Mouse (Mus musculus) intestine, embryonic 15.5 days (tissue): ENCODE results near the gene 6430531B16Rik. TPM values are rescaled to one million over a fixed set of nuclear protein-coding genes. Genes with fewer than 3 reads are reported as not detected.

Source experiments
- ATAC-seq: fragments of 200-750 bp; cut with Nextera tagmentation; 2 replicates; pipeline ENCODE4 v1.8.0; 2017; ENCODE audit warnings: moderate TSS enrichment, moderate library complexity
- H3K27ac ChIP-seq: fragments of 300-500 bp; sonication (generic); 2 replicates; pipeline ENCODE4 v1.5.1; 2015; ENCODE audit warnings: mild to moderate bottlenecking, inconsistent platforms
- H3K27me3 ChIP-seq: fragments of 300-500 bp; sonication (generic); replicated peaks from 2 replicates; pipeline ENCODE4 v1.6.1; 2015; ENCODE audit warnings: inconsistent platforms
- H3K36me3 ChIP-seq: fragments of 300-500 bp; sonication (generic); 2 replicates; pipeline ENCODE4 v1.6.1; 2015; ENCODE audit warnings: inconsistent platforms
- H3K4me1 ChIP-seq: fragments of 300-500 bp; sonication (generic); replicated peaks from 2 replicates; pipeline ENCODE4 v1.6.1; 2015; ENCODE audit warnings: inconsistent platforms
- H3K4me2 ChIP-seq: fragments of 300-500 bp; sonication (generic); replicated peaks from 2 replicates; pipeline ENCODE4 v1.6.1; 2015; ENCODE audit warnings: mild to moderate bottlenecking, inconsistent platforms
- H3K4me3 ChIP-seq: fragments of 300-500 bp; sonication (generic); replicated peaks from 2 replicates; pipeline ENCODE4 v1.5.1; 2015; ENCODE audit warnings: inconsistent platforms
- H3K9ac ChIP-seq: fragments of 300-500 bp; sonication (generic); 2 replicates; pipeline ENCODE4 v1.6.1; 2015; ENCODE audit warnings: inconsistent platforms
- H3K9me3 ChIP-seq: fragments of 300-500 bp; sonication (generic); 2 replicates; pipeline ENCODE4 v1.6.1; 2016; ENCODE audit warnings: inconsistent platforms
- WGBS: fragments of 180-500 bp; shearing (Covaris S2); methylation state at CpG from one replicate; pipeline ENCODE4 v1.1.7; 2015; 5-methylcytosine and 5-hydroxymethylcytosine counted together
- polyA plus RNA-seq: library from polyadenylated mRNA; unstranded; fragments of >200 nt; fragmentation: Nextera tagmentation; extraction: Ambion mirVana; gene quantifications from 2 replicates; pipeline ENCODE4 v1.2.1, GENCODE M21; 2015

6430531B16Rik gene
- polyA plus RNA-seq, result 0.15 and 0.24 TPM in 2 replicates

DNA sequence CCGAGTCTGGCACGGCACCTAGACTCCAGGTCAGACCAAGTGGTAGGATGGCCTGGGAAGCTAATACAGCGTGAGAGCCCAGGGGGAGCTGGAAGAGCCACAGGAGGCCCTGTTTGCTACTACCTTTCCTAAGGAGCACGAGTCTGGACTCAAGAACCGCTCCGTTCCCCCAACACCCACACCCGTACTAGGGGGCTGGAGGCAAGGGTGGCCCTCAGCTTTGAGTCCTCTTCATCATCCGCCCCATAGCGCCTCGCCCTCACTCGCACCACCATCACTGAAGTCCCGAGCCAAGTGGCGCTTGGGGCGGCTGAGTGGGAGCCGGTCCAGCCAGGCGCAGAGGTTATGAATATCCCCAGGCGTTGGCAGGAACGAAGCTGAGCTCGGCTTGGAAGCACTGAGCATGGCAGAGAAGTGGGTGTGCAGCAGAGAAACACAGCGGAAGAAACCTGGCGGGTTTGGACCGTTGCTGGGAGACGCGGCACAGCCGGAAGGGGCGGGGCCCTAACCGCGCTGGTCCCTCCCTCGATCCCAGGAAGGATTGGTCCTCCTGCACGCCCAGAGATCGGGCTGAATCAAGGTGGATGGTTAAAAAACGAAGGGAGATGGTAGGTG, at the start of gene 6430531B16Rik:
6430531B16Rik (minus strand) TSS at position 478 of the 615 bp plus-strand sequence.
- H3K27ac ChIP-seq, result no peak within 1 kb of the TSS
- no peaks in the 10 kb centered on the region for H3K27me3 ChIP-seq
- H3K9me3 ChIP-seq, result no peaks in the 10 kb centered on the region
- no peaks in the 10 kb centered on the region for H3K36me3 ChIP-seq
- H3K4me1 ChIP-seq, result peaks cover 8% of the 10 kb centered on the region
- peak within 1 kb of the TSS; percentile 56 for H3K4me3 ChIP-seq
- H3K4me2 ChIP-seq, result peak within 1 kb of the TSS; percentile 93
- H3K9ac ChIP-seq, result peak within 1 kb of the TSS; percentile 36; the same call in 1 of the 2 replicates
- WGBS, result 5% methylated on average over 32 of the region's 32 CpGs
- ATAC-seq, result peak; percentile 95

DNA sequence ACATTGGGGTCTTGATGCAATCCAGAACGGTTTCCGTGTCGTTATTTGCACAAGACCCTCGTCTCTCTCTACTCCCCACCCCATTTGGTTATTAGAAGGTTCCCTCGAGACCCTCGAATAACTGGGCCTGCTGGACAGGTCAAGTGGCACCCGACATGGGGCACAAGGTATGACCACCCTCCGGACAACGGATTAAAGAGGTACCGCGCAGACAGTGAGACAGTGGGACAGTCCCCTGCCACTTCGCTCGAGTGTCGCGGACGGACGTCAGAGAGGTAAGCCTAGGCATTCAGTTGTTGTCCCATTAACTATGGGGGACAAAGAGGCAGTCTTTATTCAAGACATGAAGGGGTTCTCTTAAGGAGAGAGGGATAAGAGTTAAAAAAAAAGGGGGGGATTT, 32.8 kb upstream of the 6430531B16Rik start:
- Histone ChIP-seq H3K9me3 (no peaks in the 10 kb centered on the region), H3K4me3 (no peak overlapping the region), H3K27ac (no peak overlapping the region), H3K9ac (no peak overlapping the region), H3K27me3 (no peaks in the 10 kb centered on the region), H3K36me3 (peaks cover 5% of the 10 kb centered on the region; the same call in 1 of the 2 replicates), H3K4me2 (no peak overlapping the region), H3K4me1 (no peaks in the 10 kb centered on the region)
- WGBS, result 98% methylated on average over 17 of the region's 17 CpGs
- ATAC-seq, result no peak

DNA sequence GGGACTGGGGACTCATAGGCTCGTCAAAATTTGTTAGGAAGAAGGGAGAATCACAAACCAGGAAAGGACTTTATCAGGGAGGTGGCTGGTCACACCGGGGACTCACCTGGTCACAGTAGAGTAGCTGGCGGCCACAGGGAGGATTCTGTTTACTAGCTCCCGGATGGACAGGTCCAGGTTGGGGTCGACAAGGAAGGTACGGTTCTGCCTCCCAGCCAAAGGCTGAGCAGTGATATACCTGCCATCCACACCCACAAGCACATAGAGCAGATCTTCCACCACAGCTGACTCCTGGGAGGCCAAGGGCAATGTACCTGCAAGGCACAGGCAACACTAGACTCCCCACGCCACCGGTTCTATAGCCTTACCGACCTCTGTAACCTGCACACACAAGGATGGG, 29.2 kb upstream of the 6430531B16Rik start:
- Histone ChIP-seq H3K4me3 (no peak overlapping the region), H3K9me3 (no peaks in the 10 kb centered on the region), H3K36me3 (peaks cover 25% of the 10 kb centered on the region), H3K27ac (no peak overlapping the region), H3K4me1 (no peaks in the 10 kb centered on the region), H3K4me2 (no peak overlapping the region), H3K9ac (no peak overlapping the region), H3K27me3 (no peaks in the 10 kb centered on the region)
- WGBS, result 92% methylated on average over 9 of the region's 9 CpGs
- no peak for ATAC-seq

DNA sequence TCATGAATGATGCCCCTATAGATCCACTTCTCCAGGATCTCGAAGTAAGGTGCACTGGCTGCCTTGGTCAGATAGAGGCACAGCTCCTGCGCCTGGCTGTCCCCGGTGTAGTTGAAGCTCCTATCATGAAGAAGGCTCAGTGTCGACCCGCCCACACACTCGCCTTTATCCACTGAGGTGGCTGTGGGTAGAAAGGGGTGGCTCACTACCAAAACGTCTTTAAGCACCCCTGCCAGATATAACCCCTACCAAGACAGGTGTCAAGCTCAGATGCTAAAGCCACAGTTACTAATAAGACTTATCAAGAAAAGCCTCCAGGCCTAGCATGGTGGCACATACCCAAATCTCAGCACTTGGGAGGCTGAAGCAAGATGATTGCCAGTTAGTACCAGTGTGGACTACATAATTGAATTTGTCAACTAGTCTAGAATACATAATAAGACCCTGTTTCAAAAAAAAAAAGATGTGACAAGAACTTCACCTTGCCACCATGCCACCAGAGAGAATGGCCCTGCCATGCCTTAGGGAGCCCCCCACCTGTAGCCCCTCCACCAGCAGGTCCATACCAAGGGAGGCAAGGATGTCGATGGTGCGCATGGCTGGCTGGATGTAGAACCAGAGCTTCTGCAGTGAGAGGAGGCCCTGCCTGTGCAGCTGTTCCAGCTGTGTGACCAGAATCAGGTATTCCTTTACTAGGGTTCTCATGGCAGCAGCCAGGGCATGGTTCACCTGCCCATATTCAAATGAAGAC, 28.5 kb upstream of the 6430531B16Rik start:
- ATAC-seq, result no peak
- Histone ChIP-seq H3K4me1 (no peaks in the 10 kb centered on the region), H3K36me3 (peaks cover 28% of the 10 kb centered on the region), H3K27me3 (no peaks in the 10 kb centered on the region), H3K4me2 (no peak overlapping the region), H3K4me3 (no peak overlapping the region), H3K27ac (no peak overlapping the region), H3K9me3 (no peaks in the 10 kb centered on the region), H3K9ac (no peak overlapping the region)
- WGBS, result 93% methylated on average over 9 of the region's 9 CpGs

DNA sequence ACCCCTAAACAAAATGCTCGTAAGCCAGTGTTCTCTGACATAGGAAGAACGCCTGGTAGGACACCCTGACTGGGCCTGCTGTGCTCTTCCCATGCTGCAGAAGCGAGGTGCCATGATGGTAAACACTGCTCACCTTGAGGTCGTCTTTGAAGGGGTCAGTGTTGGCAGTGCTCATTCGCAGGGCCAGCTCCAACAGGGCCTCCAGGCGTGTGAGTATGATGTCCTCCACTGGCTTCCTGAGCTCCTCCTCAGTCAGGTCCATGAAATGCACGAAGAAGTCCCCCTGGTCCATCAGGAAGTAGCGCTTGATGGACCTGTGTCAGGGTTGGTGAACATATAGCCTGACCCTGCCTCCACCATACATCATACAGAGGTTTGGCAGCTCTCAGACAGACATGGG, 26.1 kb upstream of the 6430531B16Rik start:
- Histone ChIP-seq H3K36me3 (peaks cover 37% of the 10 kb centered on the region), H3K27me3 (no peaks in the 10 kb centered on the region), H3K4me1 (no peaks in the 10 kb centered on the region), H3K27ac (no peak overlapping the region), H3K9me3 (no peaks in the 10 kb centered on the region), H3K4me2 (no peak overlapping the region), H3K4me3 (no peak overlapping the region), H3K9ac (no peak overlapping the region)
- WGBS, result 86% methylated on average over 8 of the region's 8 CpGs
- no peak for ATAC-seq

DNA sequence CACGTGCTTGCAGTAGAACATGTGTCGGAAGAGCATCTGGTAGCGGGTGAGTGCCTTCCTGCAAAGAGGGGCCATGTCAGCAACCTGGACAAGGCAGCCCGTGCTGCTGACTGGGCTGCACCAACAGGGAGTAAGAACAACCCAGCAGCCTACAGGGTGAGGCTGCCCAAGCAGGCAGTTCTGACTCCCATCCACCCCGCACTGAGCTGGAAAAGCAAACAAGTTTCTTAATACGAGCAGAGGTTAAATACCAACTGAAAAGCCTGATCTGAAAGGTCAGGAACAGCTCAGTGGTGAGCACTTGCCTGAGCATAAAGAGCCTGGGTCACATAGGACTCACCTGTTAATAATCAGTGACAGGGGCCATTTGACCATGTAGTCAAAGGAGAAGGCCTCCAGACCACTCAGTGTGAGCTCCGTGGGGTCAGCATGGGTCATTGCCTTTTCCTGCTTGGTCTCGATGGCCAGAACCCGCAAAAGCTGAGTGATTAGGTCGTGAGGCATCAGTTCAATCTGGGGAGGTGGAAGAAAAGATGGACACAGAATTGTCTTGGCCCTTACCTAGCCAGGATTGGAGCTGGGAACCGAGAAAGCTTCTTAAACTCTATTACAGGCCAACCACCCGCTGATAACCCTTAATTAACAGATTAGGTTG, 22.7 kb upstream of the 6430531B16Rik start:
- Histone ChIP-seq H3K9me3 (no peaks in the 10 kb centered on the region), H3K9ac (no peak overlapping the region), H3K4me2 (no peak overlapping the region), H3K4me1 (no peaks in the 10 kb centered on the region), H3K27ac (no peak overlapping the region), H3K27me3 (no peaks in the 10 kb centered on the region), H3K4me3 (no peak overlapping the region), H3K36me3 (peaks cover 42% of the 10 kb centered on the region)
- ATAC-seq, result no peak
- WGBS, result 86% methylated on average over 12 of the region's 12 CpGs

DNA sequence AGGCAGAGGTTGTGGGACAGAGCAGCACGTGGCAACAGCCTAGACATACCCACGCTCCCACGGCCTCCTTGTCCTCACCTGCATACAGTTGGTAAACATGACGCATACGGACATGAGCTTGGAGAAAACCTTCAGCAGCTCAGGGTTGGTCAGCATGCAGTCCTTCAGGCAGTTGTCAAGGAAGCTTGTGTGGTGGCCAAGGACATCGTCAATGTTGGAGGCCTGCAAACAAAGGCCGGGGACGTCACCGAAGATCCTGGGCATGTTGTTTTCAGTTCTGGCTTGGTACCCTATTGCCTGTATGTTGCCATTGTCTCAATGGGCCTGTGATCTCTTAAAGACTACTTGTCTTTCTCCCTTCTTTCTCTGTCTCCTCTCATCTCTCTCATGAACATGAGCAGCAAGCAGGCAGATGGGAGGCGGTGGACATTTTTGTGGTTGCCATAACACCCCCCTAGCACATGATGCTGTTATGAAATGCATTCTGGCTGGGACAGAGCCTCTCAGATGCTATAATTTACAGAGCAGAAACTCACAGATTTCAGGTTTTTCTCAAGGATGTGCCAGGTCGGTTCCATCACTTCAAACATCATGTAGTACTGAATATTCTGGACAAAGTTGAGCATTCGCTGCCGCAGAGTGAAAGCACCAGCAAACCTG, 20.3 kb upstream of the 6430531B16Rik start:
- no peak overlapping the region for H3K4me2 ChIP-seq
- no peak for ATAC-seq
- no peak overlapping the region for H3K9ac ChIP-seq
- WGBS, result 92% methylated on average over 13 of the region's 13 CpGs
- no peak overlapping the region for H3K27ac ChIP-seq
- no peak overlapping the region for H3K4me3 ChIP-seq
- H3K9me3 ChIP-seq, result no peaks in the 10 kb centered on the region
- peaks cover 27% of the 10 kb centered on the region for H3K36me3 ChIP-seq
- no peaks in the 10 kb centered on the region for H3K4me1 ChIP-seq
- no peaks in the 10 kb centered on the region for H3K27me3 ChIP-seq

DNA sequence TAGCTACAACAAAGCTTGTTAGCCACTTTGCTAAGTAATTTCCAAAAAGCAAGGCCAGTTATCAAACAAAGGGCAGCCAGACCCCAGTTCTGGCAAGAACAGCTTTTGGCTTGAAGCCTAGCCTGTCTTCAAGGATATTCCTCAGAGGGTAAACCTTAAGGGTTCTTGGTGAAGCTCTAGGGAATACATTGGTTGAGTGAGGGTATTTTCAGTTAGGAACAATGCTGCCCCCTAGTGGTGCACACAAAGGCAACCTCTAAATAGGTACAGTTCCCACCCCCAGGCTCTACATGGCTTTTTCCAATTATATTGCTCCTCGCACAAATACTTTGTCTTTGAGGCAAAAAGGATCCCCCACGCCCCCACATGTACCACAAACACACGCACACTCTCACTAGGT, 16.1 kb upstream of the 6430531B16Rik start:
- Histone ChIP-seq H3K27ac (no peak overlapping the region), H3K36me3 (peaks cover 11% of the 10 kb centered on the region), H3K4me2 (no peak overlapping the region), H3K9ac (no peak overlapping the region), H3K4me1 (no peaks in the 10 kb centered on the region), H3K9me3 (no peaks in the 10 kb centered on the region), H3K4me3 (no peak overlapping the region), H3K27me3 (no peaks in the 10 kb centered on the region)
- WGBS, result 47% methylated on average over 3 of the region's 3 CpGs
- no peak for ATAC-seq

DNA sequence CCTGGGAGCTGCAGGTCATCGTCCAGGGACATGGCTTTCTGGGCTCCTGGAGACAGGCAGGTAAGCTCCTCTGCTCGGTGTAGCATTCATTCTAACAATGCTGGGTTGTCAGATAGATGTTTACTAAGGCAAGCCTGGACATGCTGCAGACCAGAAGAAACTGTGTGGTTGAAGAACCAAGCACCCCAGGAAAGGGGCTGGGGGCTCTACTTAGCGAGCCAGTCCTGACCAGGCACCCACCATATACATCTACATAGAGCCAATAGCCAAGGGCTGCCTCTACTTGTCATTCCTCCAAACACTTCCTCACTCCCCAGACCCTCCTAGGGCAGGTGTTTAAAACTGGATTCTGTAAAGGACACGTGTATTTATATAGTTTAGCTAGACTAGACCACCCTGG, 15.6 kb upstream of the 6430531B16Rik start:
- Histone ChIP-seq H3K4me3 (no peak overlapping the region), H3K4me2 (no peak overlapping the region), H3K9ac (no peak overlapping the region), H3K36me3 (peaks cover 11% of the 10 kb centered on the region), H3K27me3 (no peaks in the 10 kb centered on the region), H3K27ac (no peak overlapping the region), H3K9me3 (no peaks in the 10 kb centered on the region), H3K4me1 (no peaks in the 10 kb centered on the region)
- whole genome bisulfite sequencing, result 76% methylated on average over 4 of the region's 4 CpGs
- ATAC-seq, result no peak

DNA sequence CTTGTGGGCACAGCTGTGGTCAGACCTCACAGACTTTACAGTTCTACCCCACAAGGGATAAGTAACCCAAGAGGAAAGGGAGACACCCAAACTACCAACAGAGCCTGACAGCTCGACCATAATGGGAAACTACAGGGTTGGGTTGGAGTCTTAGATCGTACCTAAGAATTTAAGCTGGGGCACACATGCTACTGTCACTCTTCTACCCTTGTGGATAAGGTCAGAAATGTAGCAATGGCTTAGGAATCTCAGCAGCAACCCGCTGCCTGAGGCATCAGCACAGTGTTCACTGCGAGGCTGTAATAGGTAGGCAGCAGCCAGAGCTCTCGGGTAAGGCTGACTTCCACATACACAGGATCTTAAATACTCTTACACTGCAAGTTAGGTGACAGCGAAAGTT, 15.0 kb upstream of the 6430531B16Rik start:
- ATAC-seq, result no peak
- Histone ChIP-seq H3K4me2 (no peak overlapping the region), H3K36me3 (peaks cover 8% of the 10 kb centered on the region), H3K27me3 (no peaks in the 10 kb centered on the region), H3K9ac (no peak overlapping the region), H3K4me1 (no peaks in the 10 kb centered on the region), H3K27ac (no peak overlapping the region), H3K9me3 (no peaks in the 10 kb centered on the region), H3K4me3 (no peak overlapping the region)
- 91% methylated on average over 6 of the region's 6 CpGs for WGBS

DNA sequence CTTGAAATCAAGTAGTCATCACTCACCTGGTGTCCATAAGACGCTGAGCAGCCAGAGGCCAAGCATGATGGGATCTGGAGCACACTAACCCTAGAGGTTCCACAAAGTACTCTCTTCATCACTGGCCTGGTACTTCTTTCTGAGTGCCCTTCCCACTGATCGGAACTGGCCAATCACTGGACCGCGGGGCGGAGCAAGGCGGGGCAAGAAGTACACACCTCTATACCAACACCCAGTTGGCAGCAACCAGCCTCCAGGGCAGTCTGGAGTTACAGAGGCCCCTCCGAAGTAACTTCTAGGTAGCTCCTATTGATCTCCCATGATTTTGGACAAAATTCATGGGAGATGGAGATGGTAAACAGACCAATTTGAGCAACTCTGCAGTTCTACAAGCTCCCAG, 13.9 kb upstream of the 6430531B16Rik start, which contains the start of gene Adam8:
Adam8 (minus strand) TSS at position 157 of the 400 bp plus-strand sequence.
- peak; percentile 77 for ATAC-seq

DNA sequence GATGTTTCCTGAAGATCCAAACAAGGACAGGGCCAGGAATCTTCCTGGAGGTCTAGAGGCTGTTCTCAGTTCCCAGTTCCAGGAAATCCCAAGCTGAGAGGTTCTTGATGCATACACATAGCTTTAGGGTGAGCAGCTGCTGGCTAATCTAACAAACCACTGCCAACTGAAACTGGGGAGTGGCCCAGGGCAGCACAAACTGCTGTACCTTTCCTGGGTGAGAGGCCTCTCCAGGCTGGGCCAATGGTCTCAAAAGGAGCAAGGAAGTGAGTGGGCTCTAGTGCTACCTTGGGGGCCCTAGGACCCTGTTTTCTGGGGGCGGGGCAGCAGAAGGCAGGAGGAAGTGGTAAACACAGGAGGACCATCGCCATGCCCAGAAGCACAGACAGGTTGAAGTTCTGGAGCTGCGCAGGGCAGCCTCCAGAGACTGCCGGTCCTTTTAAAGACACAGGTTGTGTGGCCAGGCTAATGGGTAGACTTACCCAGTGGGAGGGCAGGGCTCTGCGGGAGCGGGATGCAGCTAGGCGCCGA, 12.4 kb upstream of the 6430531B16Rik start:
- H3K4me3 ChIP-seq, result no peak overlapping the region
- H3K9ac ChIP-seq, result no peak overlapping the region
- peak; percentile 37; the same call in 1 of the 2 replicates for ATAC-seq
- no peaks in the 10 kb centered on the region for H3K27me3 ChIP-seq
- 68% methylated on average over 8 of the region's 8 CpGs for WGBS
- no peaks in the 10 kb centered on the region for H3K9me3 ChIP-seq
- no peaks in the 10 kb centered on the region for H3K4me1 ChIP-seq
- H3K27ac ChIP-seq, result no peak overlapping the region
- no peak overlapping the region for H3K4me2 ChIP-seq
- no peaks in the 10 kb centered on the region for H3K36me3 ChIP-seq

More for the DNA sequence above, 13.9 kb upstream of the 6430531B16Rik start, which contains the start of gene Adam8:
- no peak within 1 kb of the TSS for H3K4me2 ChIP-seq
- H3K36me3 ChIP-seq, result peaks cover 6% of the 10 kb centered on the region
- no peaks in the 10 kb centered on the region for H3K27me3 ChIP-seq
- H3K4me3 ChIP-seq, result no peak within 1 kb of the TSS
- H3K4me1 ChIP-seq, result no peaks in the 10 kb centered on the region
- 24% methylated on average over 7 of the region's 7 CpGs for WGBS
- H3K9ac ChIP-seq, result no peak within 1 kb of the TSS
- no peaks in the 10 kb centered on the region for H3K9me3 ChIP-seq
- H3K27ac ChIP-seq, result no peak within 1 kb of the TSS
